Mouse (Mus musculus): ENCODE measurements around the gene Eri3.

Eri3 gene

DNA sequence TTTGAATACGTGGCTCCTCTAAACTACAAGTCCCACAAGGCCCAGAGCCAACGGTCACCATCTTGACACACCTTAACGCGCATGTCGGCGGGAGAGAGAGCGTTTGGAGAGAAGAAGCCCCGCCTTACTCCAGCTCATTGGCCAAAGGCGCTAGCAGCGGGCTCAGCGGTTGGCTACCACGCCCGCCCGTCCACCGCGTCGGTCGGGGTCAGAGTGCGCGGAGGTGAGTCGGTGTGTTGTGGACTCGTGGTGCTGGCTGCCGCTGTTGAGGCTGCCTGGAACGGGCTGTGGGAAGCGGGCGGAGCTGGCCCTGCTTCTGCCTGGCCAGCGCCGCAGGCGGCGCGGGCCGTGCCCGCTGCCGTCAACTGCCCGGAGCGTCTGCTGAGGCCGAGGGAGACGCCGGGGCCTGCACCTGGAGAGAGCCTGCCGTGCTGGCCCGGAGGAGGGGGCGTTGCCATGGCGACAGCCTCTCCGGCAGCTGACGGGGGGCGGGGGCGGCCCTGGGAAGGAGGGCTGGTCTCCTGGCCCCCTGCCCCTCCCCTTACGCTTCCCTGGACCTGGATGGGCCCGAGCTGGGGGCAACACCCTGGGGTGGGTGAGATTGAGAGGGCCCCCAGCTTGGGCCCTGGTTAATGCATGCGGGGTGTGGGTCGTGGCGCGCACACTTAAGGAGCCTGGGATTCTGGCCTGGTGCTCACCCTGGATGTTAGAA is at the start of gene Eri3:
Gene Eri3 (plus strand): TSS at position 226 of the 712 bp plus-strand sequence.
- DNase-seq: peak; percentile 97 to 98

DNA sequence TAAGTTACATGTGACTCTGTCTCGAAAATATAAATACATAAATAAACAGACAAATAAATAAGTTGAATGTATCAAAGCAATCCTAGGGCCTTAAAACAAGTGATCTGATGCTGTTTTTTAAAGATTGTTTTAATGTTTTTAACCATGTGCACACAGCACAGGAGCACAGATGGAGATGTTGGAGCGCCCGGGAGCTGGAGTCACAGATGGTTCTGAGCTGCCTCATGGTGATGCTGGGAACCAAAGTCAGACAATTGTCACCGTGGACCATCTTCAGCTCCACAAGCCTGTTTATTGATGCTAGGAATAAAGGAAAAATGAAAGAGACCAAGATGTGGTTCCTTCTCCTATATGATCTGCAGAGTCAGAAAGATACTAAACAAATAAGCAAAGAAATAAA is 31.9 kb upstream of the Eri3 start:
- no peak for DNase-seq

DNA sequence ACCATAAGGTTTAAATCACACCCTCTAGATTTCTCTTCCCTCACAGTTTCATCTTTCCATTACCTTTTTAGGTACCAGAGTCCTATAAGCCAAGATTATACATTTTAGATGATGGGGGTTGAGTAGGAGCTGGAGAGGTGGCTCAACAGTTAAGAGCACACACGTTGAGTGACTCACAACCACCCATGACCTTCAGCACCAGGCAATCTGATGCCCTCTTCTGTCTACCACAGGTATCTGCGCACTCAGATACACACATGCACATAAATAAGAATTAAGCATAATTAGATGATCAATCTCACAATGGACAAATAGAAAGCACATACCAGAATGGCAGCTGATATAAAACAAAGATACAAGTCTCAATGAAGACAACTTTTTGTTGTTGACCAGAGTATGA is 28.8 kb upstream of the Eri3 start:
- no peak for DNase-seq

DNA sequence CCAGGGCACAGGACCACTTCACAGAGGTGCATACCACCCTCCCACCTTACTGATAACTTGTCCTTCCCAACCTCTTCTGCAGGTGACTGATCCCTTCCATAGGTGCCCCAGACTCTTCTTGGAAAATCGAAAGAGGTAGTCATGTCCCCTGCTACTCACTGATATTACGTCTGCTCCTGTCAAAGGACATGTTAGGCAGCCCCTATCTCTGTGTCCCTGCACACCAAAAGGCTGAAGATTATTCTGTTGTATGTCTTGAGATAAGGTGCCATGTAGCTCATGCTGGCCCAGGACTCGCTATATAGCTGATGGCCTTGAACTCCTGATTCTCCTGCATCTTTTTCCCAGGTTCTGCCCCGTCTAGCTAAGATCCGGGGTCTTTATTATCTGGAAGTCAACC is 24.2 kb upstream of the Eri3 start:
- DNase-seq: no peak

DNA sequence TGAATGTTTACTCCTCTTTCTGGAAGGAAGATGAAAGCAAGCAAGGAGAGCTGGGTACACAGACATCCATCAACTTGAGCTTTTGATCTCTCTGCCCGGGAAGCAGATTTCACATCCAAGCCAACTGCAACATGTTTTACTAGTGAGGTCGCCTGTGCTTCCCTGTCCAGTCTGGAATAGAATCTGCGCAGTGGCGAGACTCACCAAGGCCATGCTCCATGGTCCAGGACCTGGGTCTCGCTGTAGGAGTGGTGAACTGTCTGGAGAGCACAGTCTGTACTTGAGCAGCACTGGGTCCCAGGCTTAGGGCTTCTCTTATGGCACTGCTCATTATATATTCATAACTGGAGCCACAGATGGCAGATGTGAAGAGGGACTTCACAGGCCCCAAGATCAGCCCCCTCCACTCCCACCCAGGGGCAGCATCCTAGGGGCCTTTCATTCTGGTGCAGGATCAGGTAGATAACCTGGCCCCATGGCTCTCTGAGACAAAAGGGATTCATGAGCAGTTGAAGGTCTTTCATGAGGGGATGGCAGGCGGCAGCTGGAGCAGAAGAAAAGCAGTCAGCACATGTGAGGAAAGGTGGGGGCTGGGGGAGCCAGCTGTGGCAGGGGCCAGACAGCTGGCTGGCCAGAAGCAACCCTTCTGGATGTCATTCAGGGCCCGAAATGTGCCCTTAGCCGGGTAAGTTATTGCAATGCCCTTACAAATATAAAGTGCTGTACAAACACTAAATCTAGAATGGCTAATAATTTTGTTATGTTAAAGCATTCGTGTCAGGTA is 22.9 kb upstream of the Eri3 start:
- no peak for DNase-seq

DNA sequence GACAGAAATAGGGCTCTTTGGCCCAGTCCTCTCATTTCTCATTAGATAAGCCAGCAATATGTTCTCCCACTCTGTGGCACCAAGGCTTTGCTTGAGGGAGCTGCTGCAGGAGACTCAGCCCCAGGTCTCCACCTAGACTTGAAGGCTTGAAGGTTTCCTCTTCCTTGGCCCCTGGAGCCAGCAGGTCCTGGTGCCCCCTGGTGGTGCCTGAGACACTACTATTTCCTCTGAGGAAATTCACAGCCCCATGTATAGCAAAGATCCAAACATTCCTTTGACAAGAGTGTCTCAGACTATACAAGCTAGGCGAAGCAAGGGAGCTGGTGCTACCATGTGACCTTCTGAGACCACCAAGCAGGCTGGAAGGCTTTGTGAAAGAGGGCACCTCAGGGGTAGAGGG is 22.2 kb upstream of the Eri3 start:
- peak; percentile 82 to 83 for DNase-seq

DNA sequence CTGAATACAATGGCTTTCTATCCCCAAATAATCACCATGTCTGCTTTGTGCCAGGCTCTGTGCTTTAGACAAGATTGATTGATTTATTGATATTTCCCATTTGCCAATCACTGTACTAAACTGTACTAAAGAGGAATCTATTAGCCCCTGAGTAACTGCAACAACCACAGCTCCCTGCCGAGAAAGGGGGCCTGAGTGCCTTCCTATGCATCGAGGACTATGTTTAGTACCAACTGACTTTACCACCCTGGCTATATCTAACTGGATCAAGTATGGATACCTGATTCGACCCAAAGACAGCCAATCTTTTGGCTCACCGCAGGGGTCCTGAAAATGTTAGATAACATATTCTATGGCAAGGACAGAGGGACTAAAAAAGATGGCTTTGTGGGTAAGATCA is 20.3 kb upstream of the Eri3 start:
- DNase-seq: no peak

DNA sequence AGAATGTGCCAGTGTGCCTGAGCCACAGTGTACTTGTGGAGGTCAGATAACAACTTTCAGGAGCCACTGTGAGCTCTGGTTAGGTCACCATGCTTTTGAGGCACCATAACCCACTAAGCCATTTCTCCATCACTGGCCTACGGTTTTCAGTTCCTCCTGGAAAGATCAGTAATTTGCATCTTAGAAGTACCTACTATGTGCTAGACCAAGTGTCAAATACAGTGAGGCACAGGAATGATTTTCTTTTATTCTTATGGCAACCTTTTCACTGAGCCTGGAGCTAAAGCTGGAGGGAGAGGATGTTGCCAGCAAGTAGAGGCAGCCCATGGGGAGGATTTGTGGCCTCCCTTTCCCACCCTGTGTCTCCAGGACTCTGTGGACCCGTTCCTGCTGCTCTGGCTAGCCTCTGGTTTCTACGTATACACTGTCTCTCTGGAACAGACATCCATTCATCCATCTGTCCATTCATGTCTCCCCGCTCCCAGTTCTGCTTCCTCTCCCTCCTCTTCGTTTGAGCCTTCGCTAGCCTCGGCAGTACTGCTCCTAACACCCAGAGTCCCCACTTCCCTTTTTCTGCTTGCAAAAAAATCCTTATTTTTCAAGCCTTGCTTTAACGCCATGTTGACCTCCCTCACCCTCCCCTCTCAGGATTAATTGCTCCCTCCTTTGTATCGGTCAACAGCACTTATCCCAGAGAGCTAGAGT is 14.5 kb upstream of the Eri3 start:
- DNase-seq: no peak

DNA sequence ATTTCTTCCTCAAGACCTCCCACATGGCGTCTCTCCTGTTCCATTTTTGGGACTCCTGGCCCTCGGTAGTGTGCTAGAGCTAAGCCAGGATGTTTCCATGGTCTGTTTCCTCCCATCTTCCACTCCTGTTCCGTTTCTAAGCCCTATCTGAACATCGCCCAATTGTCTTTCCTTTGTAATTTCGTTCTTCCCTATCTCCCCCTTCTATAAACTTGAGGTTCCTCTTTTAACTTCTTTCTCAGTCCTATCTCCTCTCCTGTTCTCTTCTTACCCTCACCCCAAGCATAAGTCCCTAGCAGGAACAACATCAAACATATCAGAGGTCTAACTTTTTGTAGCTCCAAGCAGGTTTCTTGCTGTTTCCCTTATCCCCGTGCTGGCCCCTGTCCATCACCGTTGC is 13.2 kb upstream of the Eri3 start:
- no peak for DNase-seq

DNA sequence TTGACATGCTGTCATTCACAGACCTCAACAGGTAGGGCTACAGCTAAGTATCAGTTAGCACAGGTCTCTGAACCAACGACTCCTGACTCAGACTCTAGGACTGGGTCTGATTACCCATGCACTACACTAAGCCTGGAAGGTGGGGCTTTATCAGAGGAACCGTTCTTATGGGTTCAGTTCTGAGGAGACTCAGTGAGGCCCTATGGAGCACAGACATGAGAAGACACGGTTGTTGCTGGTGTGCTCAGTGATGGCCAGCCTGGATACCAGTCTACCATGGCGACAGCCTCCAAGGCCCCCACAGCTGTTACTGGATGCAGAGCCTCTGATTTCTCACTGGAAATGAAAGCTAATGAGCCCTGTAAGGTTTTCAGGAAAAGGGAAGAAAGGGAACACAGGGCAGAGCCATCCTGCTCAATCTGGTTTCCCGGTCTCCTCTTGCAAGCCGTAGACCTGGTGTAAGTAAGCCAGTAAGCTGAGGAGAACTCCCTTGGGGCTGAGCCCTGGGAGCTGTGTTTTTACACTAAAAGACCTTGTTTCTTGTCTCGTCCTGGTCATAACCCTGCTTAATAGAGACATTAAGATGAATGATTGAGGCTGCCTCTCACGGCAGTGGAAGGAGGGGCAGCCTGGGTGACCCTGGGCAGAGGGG is 10.7 kb upstream of the Eri3 start:
- no peak for DNase-seq

DNA sequence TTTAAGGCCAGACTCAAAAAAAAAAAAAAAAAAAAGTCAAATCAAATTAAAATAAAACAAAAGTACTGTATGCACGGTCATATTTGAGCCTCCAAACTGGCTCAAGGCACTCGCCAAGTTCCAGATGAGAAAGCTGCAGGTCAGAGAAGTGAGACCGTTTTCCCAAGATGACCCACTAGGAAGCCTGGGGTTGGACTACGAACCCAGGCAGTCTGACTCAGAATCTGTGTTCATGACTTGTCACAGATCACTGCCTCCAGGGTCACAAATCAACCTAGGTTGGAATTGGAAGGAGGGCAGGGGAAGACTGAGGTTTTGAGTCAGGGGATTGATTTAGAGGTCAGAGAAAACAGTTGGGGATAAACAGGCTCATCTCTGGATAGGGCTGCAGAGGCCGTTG is 9.6 kb upstream of the Eri3 start:
- DNase-seq: no peak

DNA sequence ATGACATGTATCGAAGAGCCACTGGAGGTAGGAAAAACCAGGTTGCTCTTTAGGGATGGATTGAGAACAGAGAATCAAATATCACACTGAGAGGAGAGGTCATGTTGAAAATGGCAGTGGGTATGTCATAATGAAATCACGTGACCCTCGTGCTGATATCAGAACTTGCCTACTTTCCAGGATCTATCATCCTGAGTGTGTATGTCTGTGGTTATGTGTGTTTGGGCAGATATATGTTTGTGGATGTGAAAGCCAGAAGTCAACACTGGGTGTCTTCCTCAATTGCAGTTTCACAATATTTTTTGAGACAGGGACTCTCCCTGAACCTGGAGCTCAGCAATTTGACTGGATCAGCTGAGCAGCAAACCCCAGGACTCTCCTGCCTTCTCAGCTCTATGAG is 4.7 kb upstream of the Eri3 start:
- no peak for DNase-seq

DNA sequence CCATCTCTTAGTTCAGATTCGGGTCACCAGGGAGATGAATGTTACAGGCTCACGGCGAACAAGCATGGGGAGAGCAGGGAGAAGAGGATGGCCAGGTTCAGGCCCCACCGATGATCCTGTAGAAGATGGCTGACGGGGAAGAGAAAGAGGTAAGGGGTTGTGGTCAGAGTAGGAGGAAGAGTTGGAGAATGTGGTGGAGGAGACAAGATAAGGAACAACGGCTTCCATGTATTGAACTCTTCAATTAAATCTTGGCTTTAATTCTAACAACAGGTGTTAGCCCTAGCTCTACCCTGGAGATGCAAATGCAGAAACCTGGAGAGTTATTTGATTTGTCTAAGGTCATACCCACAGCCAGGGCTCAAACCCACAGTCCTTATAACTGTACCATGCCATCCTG is 3.5 kb upstream of the Eri3 start:
- DNase-seq: no peak

DNA sequence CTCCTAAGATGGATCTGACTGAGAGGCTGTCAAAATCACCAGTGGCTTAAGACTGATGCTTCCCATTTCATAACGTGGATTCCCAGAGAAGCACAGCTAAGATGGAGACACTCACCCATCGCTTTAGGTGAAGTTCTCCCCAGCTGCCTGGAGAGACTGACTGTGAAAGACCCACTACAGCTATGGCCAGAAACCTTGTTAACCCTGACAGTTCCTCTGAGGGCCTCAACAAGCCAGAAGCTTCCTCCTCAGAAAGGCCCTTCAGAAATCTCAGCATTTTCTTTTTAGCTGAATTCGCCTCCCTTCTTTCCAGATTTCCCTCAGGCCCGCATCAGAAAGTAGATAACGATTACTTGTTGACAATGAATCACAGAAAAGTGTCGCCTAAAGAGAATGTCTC is 589 bp upstream of the Eri3 start:
- DNase-seq: peak in 1 of 2 experiments; percentile 9

DNA sequence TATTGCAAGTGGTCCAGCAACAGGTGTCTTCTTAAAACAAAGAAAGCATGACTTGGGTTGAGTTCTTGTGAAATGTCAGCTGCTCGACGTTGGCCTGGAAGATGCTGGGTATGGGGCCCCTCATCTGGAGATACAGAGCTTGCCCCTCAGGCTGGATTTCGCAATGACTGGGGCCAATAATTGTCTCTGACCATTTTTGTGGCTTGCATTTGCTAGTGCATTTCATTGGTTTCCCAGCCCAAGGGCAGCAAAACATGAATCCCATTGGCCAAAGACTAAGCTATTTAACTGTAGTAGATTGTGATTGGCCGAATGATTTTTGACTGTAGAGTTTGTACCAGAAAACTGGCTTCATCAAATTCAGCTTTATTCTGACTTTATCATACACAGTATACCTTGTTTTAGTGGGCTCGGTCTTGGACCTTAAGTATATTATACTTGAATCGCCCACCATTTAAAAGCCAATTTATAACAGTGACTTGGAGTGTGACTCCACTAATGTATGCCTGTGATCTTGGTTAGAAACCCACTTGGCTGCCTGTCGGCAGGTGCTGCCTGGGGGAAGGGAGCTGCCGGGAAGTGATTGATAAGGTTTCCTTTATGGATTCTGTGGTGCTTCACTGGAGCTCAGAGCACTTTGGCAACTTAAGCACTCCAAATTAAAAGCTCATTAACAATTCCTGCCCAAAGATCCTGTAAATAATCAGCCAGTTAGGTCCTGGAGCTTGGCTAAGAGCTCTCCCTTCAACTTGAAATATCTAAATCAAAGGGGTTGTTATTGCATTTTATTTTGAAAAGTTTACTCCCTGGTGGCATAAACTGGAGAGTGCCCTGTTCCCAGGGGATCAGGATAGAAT is 1.2 kb downstream of the Eri3 start:
- DNase-seq: peak; percentile 34 to 52

DNA sequence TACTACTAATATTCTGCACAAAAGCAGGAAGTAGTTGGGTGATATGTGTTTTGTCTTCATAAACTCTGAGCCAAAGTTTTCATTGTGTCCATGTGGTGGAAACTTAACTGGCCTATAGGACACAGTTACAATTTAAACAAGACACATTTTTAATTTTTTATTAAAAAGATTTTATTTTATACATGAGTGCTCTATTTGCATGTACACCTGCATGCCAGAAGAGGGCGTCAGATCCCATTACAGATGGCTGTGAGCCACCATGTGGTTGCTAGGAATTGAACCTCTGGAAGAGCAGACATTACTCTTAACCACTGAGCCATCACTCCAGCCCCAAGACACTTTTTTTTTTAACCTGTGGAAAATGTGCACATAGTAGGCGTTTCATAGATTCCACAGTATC is 5.3 kb downstream of the Eri3 start:
- no peak for DNase-seq

DNA sequence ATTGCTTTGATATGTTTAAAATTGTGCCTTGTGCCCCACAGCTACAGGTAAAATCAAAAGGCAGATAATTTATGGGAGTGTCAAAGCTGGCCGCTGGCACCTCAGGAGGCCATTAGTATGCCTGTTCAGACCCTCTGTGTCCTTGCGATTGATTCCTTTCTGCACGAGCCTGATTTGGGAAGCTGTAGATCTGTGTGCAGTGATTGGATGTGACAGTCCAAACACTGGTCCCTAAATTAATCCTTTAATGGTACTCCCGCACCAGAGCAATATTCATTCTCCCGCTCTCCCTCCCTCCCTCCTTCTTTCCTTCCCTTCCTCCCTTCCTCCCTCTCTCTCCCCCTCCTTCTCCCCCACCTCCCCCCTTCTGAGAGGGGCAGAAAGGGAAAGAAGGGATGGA is 6.2 kb downstream of the Eri3 start:
- DNase-seq: no peak

DNA sequence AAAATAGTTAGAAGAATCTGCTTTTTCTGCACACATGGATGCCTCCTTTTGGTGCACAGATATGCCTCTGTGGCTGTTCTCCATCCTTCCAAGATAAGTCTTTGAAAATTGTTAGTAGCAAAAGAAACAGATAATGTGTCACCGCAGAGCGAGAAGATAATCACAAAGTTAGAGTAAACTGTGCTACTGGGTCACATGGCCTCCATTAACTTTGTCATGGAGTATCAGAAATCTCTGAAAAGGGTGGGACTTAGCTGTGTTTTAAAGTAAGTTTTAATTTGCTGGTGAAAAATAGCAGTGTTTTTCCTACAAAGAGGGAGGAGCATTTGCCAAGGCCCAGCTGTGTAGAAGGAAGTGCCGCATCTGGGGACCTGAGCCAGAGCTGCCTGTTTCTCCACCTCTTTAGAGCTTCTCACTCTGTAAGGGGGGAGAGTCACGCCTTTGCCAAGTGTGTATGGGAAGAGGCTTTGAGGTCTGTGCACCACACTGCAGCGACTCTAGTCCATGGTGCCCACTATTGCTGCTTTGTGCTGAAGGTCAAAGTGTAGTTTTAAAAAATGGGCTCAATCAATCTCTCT is 7.0 kb downstream of the Eri3 start:
- DNase-seq: peak in 1 of 2 experiments; percentile 32

DNA sequence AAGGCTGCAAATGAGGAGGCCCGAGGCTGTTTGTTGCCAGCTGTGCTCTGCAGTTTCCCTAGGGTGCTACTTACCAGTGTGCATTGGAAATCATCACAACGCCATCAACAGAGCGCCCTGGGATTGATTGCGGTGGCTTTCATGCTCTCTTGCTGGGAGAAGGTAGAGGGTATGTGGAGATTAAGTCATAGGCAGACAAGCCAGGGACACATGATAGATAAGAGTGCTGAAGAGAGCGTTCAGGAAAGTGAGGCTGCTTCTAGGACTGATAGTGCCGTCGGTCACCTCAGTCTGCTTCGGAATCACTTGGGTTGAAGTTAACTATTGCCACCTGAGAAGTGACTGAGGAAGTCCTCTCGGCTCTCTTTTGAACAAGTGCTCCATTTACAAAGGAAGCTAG is 13.8 kb downstream of the Eri3 start:
- no peak for DNase-seq

DNA sequence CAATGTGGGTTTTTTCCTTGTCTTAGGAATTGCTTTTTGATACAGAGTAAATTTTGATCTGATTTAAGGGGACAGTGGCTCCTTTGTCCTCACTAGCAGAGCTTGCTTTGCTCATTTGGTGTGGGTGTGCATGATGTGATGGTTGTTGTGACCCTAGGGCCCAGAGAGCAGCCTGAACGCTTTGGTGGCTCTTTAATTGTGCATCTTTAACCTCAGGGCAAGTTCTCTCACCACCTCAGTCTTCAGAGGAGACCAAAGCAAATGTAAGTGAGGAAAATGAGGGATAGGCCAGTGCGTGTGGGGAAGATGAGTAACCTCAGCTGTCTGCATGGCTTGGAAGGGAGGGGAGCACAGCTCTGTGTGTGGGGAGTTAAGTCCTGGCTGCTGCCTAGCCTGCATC is 18.7 kb downstream of the Eri3 start:
- DNase-seq: no peak

DNA sequence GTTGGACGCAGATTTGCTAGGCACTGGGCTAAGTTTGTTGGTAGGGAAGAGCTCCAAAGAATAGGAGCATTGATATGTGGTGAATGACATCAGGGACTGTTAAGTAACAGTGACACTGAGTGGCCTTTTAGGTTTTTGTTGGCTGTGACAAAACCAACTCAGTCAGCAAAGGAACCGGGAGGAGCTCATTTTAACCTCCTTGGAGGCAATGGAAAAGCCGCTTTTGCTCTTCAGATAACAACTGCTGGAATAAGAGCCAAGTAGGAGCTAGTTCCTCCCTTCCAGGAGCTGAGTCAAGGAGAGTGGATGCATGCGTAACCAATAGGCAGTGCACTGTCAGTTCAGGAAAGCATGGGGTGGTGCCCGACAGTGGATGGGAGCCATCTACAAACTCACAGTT is 20.8 kb downstream of the Eri3 start:
- no peak for DNase-seq

DNA sequence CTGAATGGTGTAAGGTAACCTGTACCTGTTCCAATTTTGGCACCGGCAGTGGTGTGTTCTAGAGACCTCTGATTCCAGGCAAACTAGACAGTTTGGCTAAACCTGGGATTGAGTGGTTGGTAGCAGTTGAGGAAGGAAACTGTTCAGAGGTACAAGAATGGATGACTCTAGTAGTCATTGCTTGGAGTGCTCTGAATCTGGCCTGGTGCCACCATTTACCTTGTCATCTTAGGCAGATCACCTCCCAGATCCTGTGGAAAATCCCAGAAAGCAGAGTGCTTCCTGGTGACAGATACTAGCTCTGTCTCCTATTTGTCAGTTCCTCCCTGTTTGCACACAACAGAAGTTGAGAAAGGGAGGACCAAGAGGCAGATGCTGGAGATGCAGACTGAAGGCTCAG is 27.4 kb downstream of the Eri3 start:
- peak in 1 of 2 experiments; percentile 26 for DNase-seq
